Mouse (Mus musculus): ENCODE data around the gene Zfp449.
"Not testable (repeated sequence)": the region's sequence is repeated elsewhere in the genome, so short reads cannot be mapped to it uniquely, and the experiment has no call there.

DNA sequence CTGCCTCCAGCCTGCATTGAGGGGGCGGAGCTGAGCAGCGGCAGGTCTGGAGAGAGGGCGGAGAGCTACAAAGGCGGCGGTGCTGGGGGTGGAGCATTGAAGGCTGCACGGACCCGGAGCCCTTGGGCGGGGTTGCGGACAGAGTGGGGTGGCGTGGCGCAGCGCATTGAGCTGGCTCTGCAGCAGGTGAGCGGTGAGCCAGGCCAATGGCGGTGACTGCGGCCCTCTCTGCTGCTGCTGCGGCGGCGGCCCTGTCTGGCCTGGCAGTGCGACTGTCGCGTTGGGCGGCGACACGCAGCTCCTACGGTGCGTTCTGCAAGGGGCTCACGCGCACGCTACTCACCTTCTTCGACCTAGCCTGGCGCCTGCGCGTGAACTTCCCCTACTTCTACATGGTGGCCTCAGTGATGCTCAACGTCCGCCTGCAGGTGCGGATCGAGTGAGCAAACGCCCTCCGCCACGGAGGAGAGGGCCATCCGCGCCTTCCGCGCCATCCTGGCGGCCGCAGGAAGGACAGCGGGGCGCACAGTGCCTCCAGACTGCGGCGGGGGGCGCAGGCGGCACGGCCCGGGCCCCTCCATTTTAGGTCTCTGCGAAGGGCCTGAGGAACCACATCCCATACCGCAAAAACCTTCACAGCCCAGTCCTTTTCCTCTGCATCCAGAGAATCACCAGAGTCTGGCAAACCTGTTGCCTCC lies 28.4 kb downstream of the Zfp449 start, which contains the start of gene Smim10l2a:
- TF ChIP-seq CTCF (IDR thresholded peaks at IDR 0.05); POLR2A (IDR thresholded peaks at IDR 0.05; ENCODE audit: insufficient read depth, low read depth, low read length): not testable (repeated sequence)

Data from heart, adult 2 months (tissue).